Mouse (Mus musculus): ENCODE data around the gene Srf. TPM values are rescaled to one million over a fixed set of nuclear protein-coding genes. Genes with fewer than 3 reads are reported as not detected.
A peak's percentile ranks its signal among the peaks of the same experiment; 100 is the strongest.

Srf gene
- total RNA-seq (2021): 10 to 100 TPM; 82.4 to 89.3 TPM
- long read RNA-seq, experiment 1, transcript Srf-201 (7 exons, 2,616 nt): major isoform, 21 of 70 reads
- long read RNA-seq, experiment 1, partial matches to known transcripts: 13 of 70 reads
- long read RNA-seq, experiment 1, other reads (novel, unspliced or antisense): 33 of 70 reads
- long read RNA-seq, experiment 2, transcript Srf-201 (7 exons, 2,616 nt): major isoform, 33 of 94 reads
- long read RNA-seq, experiment 2, partial matches to known transcripts: 20 of 94 reads
- long read RNA-seq, experiment 2, other reads (novel, unspliced or antisense): 39 of 94 reads

- peak within 1 kb of the TSS; percentile 98 for H3K4me3 ChIP-seq
- intact Hi-C loops (cut with DNase I): loop anchor here (10.0 kb wide), 1 partner anchor 149 kb away; the partner anchor contains the start of gene Ppp2r5d
- peak; percentile 97 for DNase-seq
- peak within 1 kb of the TSS; percentile 98 for H3K27ac ChIP-seq
- peak; percentile 72 for TF ChIP-seq CTCF (IDR thresholded peaks at IDR 0.05)
These were observed at the start of gene Srf for GRCm38 (mm10) chr17:46555673-46556583. Srf (minus strand) TSS chr17:46556175.

GRCm38 (mm10) chr17:46605126-46605525 lies 49.2 kb upstream of the Srf start:
- intact Hi-C loops (cut with DNase I): no loop called here
- H3K27ac ChIP-seq: no peak overlapping the region
- H3K4me3 ChIP-seq: no peak overlapping the region
- no peak for DNase-seq
- no peak for TF ChIP-seq CTCF (IDR thresholded peaks at IDR 0.05)

GRCm38 (mm10) chr17:46603229-46603628 lies 47.3 kb upstream of the Srf start:
- DNase-seq: no peak
- no peak for TF ChIP-seq CTCF (IDR thresholded peaks at IDR 0.05)
- Histone ChIP-seq H3K27ac (no peak overlapping the region), H3K4me3 (no peak overlapping the region)
- intact Hi-C loops (cut with DNase I): no loop called here

GRCm38 (mm10) chr17:46602212-46602611 lies 46.2 kb upstream of the Srf start:
- no peak for TF ChIP-seq CTCF (IDR thresholded peaks at IDR 0.05)
- 0 out of 2 replicates have a peak overlapping the region, but pooled peaks have one; percentile 16 for H3K27ac ChIP-seq
- intact Hi-C loops (cut with DNase I): no loop called here
- no peak overlapping the region for H3K4me3 ChIP-seq
- DNase-seq: no peak

- intact Hi-C loops (cut with DNase I): no loop called here
- DNase-seq: no peak
- Histone ChIP-seq H3K4me3 (no peak overlapping the region), H3K27ac (no peak overlapping the region)
- TF ChIP-seq CTCF (IDR thresholded peaks at IDR 0.05): peak; percentile 23
These were observed 44.6 kb upstream of the Srf start for GRCm38 (mm10) chr17:46600569-46600968.

GRCm38 (mm10) chr17:46598963-46599362 lies 43.0 kb upstream of the Srf start:
- TF ChIP-seq CTCF (IDR thresholded peaks at IDR 0.05): no peak
- intact Hi-C loops (cut with DNase I): no loop called here

GRCm38 (mm10) chr17:46597956-46598355 lies 42.0 kb upstream of the Srf start:
- Histone ChIP-seq H3K27ac (no peak overlapping the region), H3K4me3 (no peak overlapping the region)
- no peak for TF ChIP-seq CTCF (IDR thresholded peaks at IDR 0.05)
- intact Hi-C loops (cut with DNase I): no loop called here
- DNase-seq: no peak

More at GRCm38 (mm10) chr17:46598963-46599362, 43.0 kb upstream of the Srf start:
- no peak overlapping the region for H3K27ac ChIP-seq
- DNase-seq: no peak
- no peak overlapping the region for H3K4me3 ChIP-seq

GRCm38 (mm10) chr17:46595336-46595735 lies 39.4 kb upstream of the Srf start:
- intact Hi-C loops (cut with DNase I): no loop called here
- no peak for TF ChIP-seq CTCF (IDR thresholded peaks at IDR 0.05)
- DNase-seq: no peak
- no peak overlapping the region for H3K4me3 ChIP-seq
- no peak overlapping the region for H3K27ac ChIP-seq

- TF ChIP-seq CTCF (IDR thresholded peaks at IDR 0.05): no peak
- no peak overlapping the region for H3K4me3 ChIP-seq
- no peak for DNase-seq
- intact Hi-C loops (cut with DNase I): no loop called here
- H3K27ac ChIP-seq: no peak overlapping the region
These were observed 38.6 kb upstream of the Srf start for GRCm38 (mm10) chr17:46594606-46595005.

GRCm38 (mm10) chr17:46593124-46593523 lies 37.1 kb upstream of the Srf start:
- DNase-seq: no peak
- Histone ChIP-seq H3K27ac (no peak overlapping the region), H3K4me3 (no peak overlapping the region)
- intact Hi-C loops (cut with DNase I): no loop called here
- TF ChIP-seq CTCF (IDR thresholded peaks at IDR 0.05): no peak

GRCm38 (mm10) chr17:46591406-46591805 lies 35.4 kb upstream of the Srf start:
- intact Hi-C loops (cut with DNase I): no loop called here
- no peak for TF ChIP-seq CTCF (IDR thresholded peaks at IDR 0.05)
- DNase-seq: no peak
- H3K4me3 ChIP-seq: no peak overlapping the region
- H3K27ac ChIP-seq: no peak overlapping the region

GRCm38 (mm10) chr17:46590439-46590838 lies 34.5 kb upstream of the Srf start:
- Histone ChIP-seq H3K27ac (no peak overlapping the region), H3K4me3 (no peak overlapping the region)
- no peak for TF ChIP-seq CTCF (IDR thresholded peaks at IDR 0.05)
- DNase-seq: no peak
- intact Hi-C loops (cut with DNase I): no loop called here

Data from gastrocnemius, adult 2 months (tissue).